Mouse (Mus musculus) C2C12 (cell line): ENCODE measurements around the gene Zfp39.

Experiments
- CTCF ChIP-seq: IDR thresholded peaks from one replicate; pipeline ENCODE4 v1.5.1; 2011; ENCODE audit not compliant: control insufficient read depth, insufficient read depth, insufficient read length
- FOSL1 ChIP-seq: IDR thresholded peaks from one replicate; pipeline ENCODE4 v1.8.0; 2011; ENCODE audit warnings: mild to moderate bottlenecking, low read length; ENCODE audit not compliant: poor library complexity, insufficient read depth, severe bottlenecking
- MAX ChIP-seq: IDR thresholded peaks from one replicate; pipeline ENCODE4 v1.6.1; 2011; ENCODE audit warnings: mild to moderate bottlenecking, control low read depth
- MYOD1 ChIP-seq: IDR thresholded peaks from one replicate; pipeline ENCODE4 v1.6.1; 2011; ENCODE audit warnings: low read depth; ENCODE audit not compliant: control insufficient read depth, insufficient read length
- MYOG ChIP-seq: IDR thresholded peaks from one replicate; pipeline ENCODE4 v1.6.1; 2011; ENCODE audit not compliant: control insufficient read depth, insufficient read length; ENCODE audit errors: extremely low read depth
- USF1 ChIP-seq: IDR thresholded peaks from one replicate; pipeline ENCODE4 v1.6.1; 2011; ENCODE audit warnings: low read depth, mild to moderate bottlenecking, control low read depth, moderate library complexity

DNA sequence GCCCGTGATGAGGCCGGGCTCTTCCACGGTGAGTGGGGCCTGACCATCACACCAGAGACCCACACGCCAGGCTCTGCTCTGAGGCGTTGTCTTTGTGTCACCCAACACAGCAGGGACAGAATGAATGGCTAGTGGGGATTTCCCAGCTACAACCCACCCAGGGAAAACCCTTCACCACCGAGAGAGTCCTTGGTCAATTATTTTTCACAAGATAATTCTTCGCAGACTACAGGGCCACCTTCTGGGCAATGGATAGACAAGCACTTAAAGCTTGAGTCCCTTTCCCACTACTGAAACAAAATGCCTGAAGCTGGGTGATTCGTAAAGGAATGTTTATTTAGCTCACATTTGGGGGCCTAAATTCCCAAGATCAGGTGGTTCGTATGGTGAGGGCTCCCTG, 18.4 kb upstream of the Zfp39 start:
- TF ChIP-seq CTCF (no peak), MAX (no peak), USF1 (no peak), MYOG (no peak), FOSL1 (no peak), MYOD1 (no peak)
